ENCODE assay signal across 8 mouse cellular contexts in the genomic region with DNA sequence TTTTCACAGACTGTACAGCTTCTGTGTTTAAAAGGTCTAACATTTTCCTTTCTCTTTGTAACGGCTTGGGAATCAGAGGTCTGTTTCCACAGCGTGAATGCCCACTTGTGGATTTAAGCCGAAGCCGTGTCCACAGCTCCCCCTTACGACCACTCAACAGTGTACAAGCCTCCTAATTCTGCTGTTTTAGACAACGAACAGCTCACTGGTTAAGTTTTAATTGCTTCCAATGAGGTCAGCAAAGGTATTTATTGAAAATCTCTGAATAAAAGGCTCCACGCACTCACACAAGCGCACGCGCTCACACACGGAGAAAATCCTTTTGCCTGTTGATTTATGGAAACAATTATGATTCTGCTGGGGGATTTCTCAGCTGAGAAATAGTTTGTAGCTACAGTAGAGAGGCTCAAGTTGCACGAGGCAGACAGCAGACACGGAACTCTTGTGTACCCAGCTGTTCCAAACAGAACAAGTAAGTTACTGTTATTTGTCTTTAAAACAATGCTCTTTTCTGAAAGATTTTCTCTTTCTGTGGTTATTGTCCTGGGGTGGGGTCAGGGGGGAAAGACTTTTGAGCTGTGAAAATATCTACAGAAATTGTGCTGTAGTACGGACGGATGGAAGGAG. TPM values are rescaled to one million over a fixed set of nuclear protein-coding genes. Genes with fewer than 3 reads are reported as not detected.
DNase-seq lines count a peak whose midpoint lies in the region; ATAC-seq lines count a peak whose summit lies in the region.

Gene Fgf7, plus strand, starts transcription at position 280 of the 627 bp plus-strand sequence.

- H3K4me1 ChIP-seq in hindbrain, embryonic 11.5 days (replicated peaks; ENCODE audit: control insufficient read depth, insufficient read depth, low read length) = no peaks in the 10 kb centered on the region
- H3K4me1 ChIP-seq in hindbrain, embryonic 10.5 days (replicated peaks) = peaks cover 8% of the 10 kb centered on the region; the same call in 1 of the 2 replicates
- peaks cover 15% of the 10 kb centered on the region for H3K4me1 ChIP-seq in forebrain, embryonic 10.5 days

- ATAC-seq in hindbrain, embryonic 11.5 days (ENCODE audit: low FRiP score) = no peak

- peak; percentile 25 for DNase-seq in hindbrain, embryonic 11.5 days (ENCODE audit: low spot score)
- DNase-seq in hindbrain, embryonic 10.5 days (ENCODE audit: low spot score) = no peak
- peak; percentile 79 for DNase-seq in adipocyte (ENCODE audit: low spot score)
- DNase-seq in forebrain, embryonic 10.5 days (ENCODE audit: extremely low spot score, low spot score) = no peak
- peak; percentile 11 to 41 for DNase-seq in layer of hippocampus, postnatal 14 days (ENCODE audit: low spot score in 2 of 2)
- DNase-seq in retina, embryonic 14.5 days (ENCODE audit: low spot score) = peak; percentile 45
- no peak for DNase-seq in liver
- no peak for DNase-seq in urinary bladder, postnatal 36 days (ENCODE audit: low spot score in 2 of 2)

- no peaks in the 10 kb centered on the region for H3K36me3 ChIP-seq in hindbrain, embryonic 11.5 days (ENCODE audit: control insufficient read depth, insufficient read depth, low read length)
- no peaks in the 10 kb centered on the region for H3K36me3 ChIP-seq in hindbrain, embryonic 10.5 days
- H3K36me3 ChIP-seq in forebrain, embryonic 10.5 days (replicated peaks) = no peaks in the 10 kb centered on the region

- H3K4me2 ChIP-seq in hindbrain, embryonic 11.5 days (replicated peaks; ENCODE audit: low read depth, low read length) = no peak within 1 kb of the TSS

- H3K9ac ChIP-seq in hindbrain, embryonic 11.5 days (ENCODE audit: low read depth, low read length) = no peak within 1 kb of the TSS

- H3K27me3 ChIP-seq in hindbrain, embryonic 11.5 days (ENCODE audit: control insufficient read depth, insufficient read depth, low read length) = no peaks in the 10 kb centered on the region
- no peaks in the 10 kb centered on the region for H3K27me3 ChIP-seq in hindbrain, embryonic 10.5 days (ENCODE audit: insufficient read depth, poor library complexity, severe bottlenecking)
- no peaks in the 10 kb centered on the region for H3K27me3 ChIP-seq in forebrain, embryonic 10.5 days (ENCODE audit: poor library complexity, severe bottlenecking)

- WGBS in hindbrain, embryonic 11.5 days = 67% methylated on average over 15 of the region's 15 CpGs
- 71% methylated on average over 15 of the region's 15 CpGs for WGBS in hindbrain, embryonic 10.5 days
- 79% methylated on average over 15 of the region's 15 CpGs for WGBS in forebrain, embryonic 10.5 days

- H3K4me3 ChIP-seq in hindbrain, embryonic 11.5 days (ENCODE audit: low read depth, low read length) = no peak within 1 kb of the TSS
- H3K4me3 ChIP-seq in hindbrain, embryonic 10.5 days = no peak within 1 kb of the TSS
- H3K4me3 ChIP-seq in forebrain, embryonic 10.5 days = no peak within 1 kb of the TSS

- H3K9me3 ChIP-seq in hindbrain, embryonic 11.5 days (ENCODE audit: control insufficient read depth, low read length) = no peaks in the 10 kb centered on the region
- H3K9me3 ChIP-seq in hindbrain, embryonic 10.5 days = no peaks in the 10 kb centered on the region
- H3K9me3 ChIP-seq in forebrain, embryonic 10.5 days = no peaks in the 10 kb centered on the region

- no peak within 1 kb of the TSS for H3K27ac ChIP-seq in hindbrain, embryonic 11.5 days (ENCODE audit: low read depth, low read length)
- H3K27ac ChIP-seq in hindbrain, embryonic 10.5 days = no peak within 1 kb of the TSS
- 0 out of 2 replicates have a peak within 1 kb of the TSS, but pooled peaks have one; percentile 1 for H3K27ac ChIP-seq in forebrain, embryonic 10.5 days

RNA-seq across cellular contexts. Expression of gene Fgf7, which starts in this region (rescaled TPM):
- polyA plus RNA-seq in hindbrain, embryonic 11.5 days (2014; fragmentation: Nextera tagmentation; extraction: Ambion mirVana) = 0.13 and 0.66 TPM in 2 replicates
- 0.14 and 0.56 TPM in 2 replicates for polyA plus RNA-seq in hindbrain, embryonic 10.5 days (2016; fragmentation: Nextera tagmentation; extraction: Ambion mirVana)
- polyA plus RNA-seq in forebrain, embryonic 10.5 days (2016; fragmentation: Nextera tagmentation; extraction: Ambion mirVana) = 0.06 TPM in 1 of 2 replicates, not detected in the other
- total RNA-seq in layer of hippocampus, postnatal 14 days (2021) = 1 to 10 TPM; 1.1 to 1.9 TPM

Comparison
In these comparisons a context has a peak if more than half of its experiments do, and no peak if none do; other contexts are left out.
1. Peak in DNase-seq in hindbrain, embryonic 11.5 days; RNA of the gene not detected or under 1 TPM.
2. DNase-seq: peak in adipocyte (single experiment), layer of hippocampus, postnatal 14 days (2 of 2) and retina, embryonic 14.5 days (single experiment); none in hindbrain, embryonic 10.5 days (single experiment), forebrain, embryonic 10.5 days (single experiment), liver (single experiment) and urinary bladder, postnatal 36 days (0 of 2).